Mouse (Mus musculus) liver, embryonic 15.5 days (tissue): ENCODE measurements at regions not wholly inside any gene's neighbourhood (a gene's known extent, or its start where the extent isn't known, plus 50 kb on each side); places are given as distances from the start of the nearest gene placed in this dataset.

ENCODE experiments used
- ATAC-seq: fragments of 200-750 bp; cut with Nextera tagmentation; 2 replicates; pipeline ENCODE4 v1.8.0; 2017; ENCODE audit warnings: moderate number of reproducible peaks, mild to moderate bottlenecking, moderate library complexity; ENCODE audit not compliant: insufficient read depth
- H3K27ac ChIP-seq: fragments of 300-500 bp; sonication (generic); replicated peaks from 2 replicates; pipeline ENCODE4 v1.5.1; 2015; ENCODE audit warnings: mild to moderate bottlenecking, inconsistent platforms
- H3K27me3 ChIP-seq: fragments of 300-500 bp; sonication (generic); 2 replicates; pipeline ENCODE4 v1.6.1; 2015; ENCODE audit warnings: mild to moderate bottlenecking, inconsistent platforms
- H3K36me3 ChIP-seq: fragments of 300-500 bp; sonication (generic); replicated peaks from 2 replicates; pipeline ENCODE4 v1.6.1; 2015; ENCODE audit warnings: moderate library complexity, mild to moderate bottlenecking, inconsistent platforms
- H3K4me1 ChIP-seq: fragments of 300-500 bp; sonication (generic); replicated peaks from 2 replicates; pipeline ENCODE4 v1.6.1; 2015; ENCODE audit warnings: inconsistent platforms
- H3K4me2 ChIP-seq: fragments of 300-500 bp; sonication (generic); 2 replicates; pipeline ENCODE4 v1.6.1; 2015; ENCODE audit warnings: moderate library complexity, mild to moderate bottlenecking, inconsistent platforms
- H3K4me3 ChIP-seq: fragments of 300-500 bp; sonication (generic); replicated peaks from 2 replicates; pipeline ENCODE4 v1.5.1; 2015; ENCODE audit warnings: mild to moderate bottlenecking, inconsistent platforms
- H3K9ac ChIP-seq: fragments of 300-500 bp; sonication (generic); 2 replicates; pipeline ENCODE4 v1.6.1; 2015; ENCODE audit warnings: moderate library complexity, mild to moderate bottlenecking, inconsistent platforms
- H3K9me3 ChIP-seq: fragments of 300-500 bp; sonication (generic); replicated peaks from 2 replicates; pipeline ENCODE4 v1.6.1; 2016; ENCODE audit warnings: inconsistent platforms
- WGBS: fragments of 180-500 bp; shearing (Covaris S2); methylation state at CpG from one replicate; pipeline ENCODE4 v1.1.7; 2015; ENCODE audit warnings: mixed read lengths; ENCODE audit not compliant: insufficient replicate concordance; 5-methylcytosine and 5-hydroxymethylcytosine counted together

DNA sequence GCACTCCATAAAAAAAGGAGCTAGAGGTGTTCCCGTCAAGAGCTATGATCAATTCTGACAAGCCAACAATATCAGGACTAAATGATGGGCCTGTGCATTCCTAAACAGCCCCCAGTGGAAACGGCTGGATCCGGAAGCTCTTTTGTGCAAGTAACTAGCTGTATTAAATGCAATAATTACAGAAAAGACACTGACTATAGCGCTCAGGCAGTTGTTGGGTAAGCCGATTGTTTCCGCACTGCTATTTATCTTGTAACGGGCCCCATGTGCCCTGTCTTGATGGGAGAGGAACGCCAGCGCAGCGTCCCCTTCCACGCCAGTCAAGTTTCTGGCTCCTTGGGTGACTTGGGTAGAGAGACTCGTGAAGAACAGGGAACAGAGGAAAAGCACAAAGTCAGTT, 142.4 kb upstream of the Sp8 start:
- WGBS = 44% methylated on average over 12 of the region's 12 CpGs
- no peak overlapping the region for H3K27ac ChIP-seq
- H3K36me3 ChIP-seq = no peaks in the 10 kb centered on the region
- no peak overlapping the region for H3K9ac ChIP-seq
- no peaks in the 10 kb centered on the region for H3K27me3 ChIP-seq
- no peak overlapping the region for H3K4me2 ChIP-seq
- H3K4me3 ChIP-seq = no peak overlapping the region
- ATAC-seq = no peak
- no peaks in the 10 kb centered on the region for H3K9me3 ChIP-seq
- no peaks in the 10 kb centered on the region for H3K4me1 ChIP-seq

DNA sequence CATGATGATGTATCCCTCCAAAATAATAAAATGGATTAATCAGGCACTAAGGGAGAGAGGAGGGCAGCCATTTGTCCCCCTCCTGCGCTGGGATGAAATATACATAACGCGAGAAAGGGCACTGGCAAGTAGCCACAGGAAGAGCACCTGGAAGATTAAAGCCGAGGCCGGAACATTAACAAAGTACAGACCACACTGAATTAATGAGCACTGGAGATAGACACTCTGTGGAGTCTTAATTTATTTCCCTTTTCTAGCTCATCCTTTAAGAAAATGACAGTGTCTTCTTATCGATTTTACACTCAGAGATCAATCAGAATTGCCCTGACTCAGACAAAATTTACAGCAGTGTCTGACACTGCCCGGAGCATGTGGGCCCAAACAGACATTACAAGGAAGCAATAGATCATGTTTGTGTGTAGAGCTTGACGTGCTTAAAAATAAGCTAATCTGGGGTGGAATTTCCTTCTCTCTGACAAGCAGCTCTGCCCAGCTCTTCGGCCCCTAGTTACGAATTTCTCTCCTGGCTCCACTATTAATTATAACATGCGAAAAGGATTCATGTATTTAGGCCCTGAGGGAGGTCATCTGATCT, 143.0 kb upstream of the Sp8 start:
- no peaks in the 10 kb centered on the region for H3K9me3 ChIP-seq
- WGBS = 30% methylated on average over 11 of the region's 11 CpGs

DNA sequence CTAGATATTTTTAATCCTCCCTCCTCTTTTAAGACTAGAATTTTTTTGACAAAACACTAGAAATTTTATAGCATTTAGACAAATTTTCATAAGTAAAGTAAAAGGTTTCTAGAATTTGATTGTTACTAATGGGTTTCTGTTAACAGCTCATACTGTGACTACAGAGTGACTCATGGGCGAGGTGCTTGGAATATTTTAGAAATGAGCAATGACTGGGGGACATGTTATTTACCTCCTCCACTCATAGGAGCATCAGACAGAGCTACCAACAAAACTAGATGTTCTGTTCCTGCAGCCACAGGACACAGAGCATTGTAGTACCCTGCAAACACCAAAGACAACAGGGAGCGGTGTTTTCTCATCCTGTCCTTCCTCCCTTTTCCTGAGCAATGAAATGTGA, 144.3 kb upstream of the Sp8 start:
- H3K27ac ChIP-seq = no peak overlapping the region
- no peaks in the 10 kb centered on the region for H3K4me1 ChIP-seq
- no peaks in the 10 kb centered on the region for H3K9me3 ChIP-seq
- no peak overlapping the region for H3K4me3 ChIP-seq
- H3K9ac ChIP-seq = no peak overlapping the region
- no peaks in the 10 kb centered on the region for H3K36me3 ChIP-seq
- H3K27me3 ChIP-seq = no peaks in the 10 kb centered on the region
- no peak for ATAC-seq
- H3K4me2 ChIP-seq = no peak overlapping the region
- 58% methylated on average over 2 of the region's 2 CpGs for WGBS

More for the DNA sequence above, 143.0 kb upstream of the Sp8 start:
- Histone ChIP-seq H3K36me3 (no peaks in the 10 kb centered on the region), H3K27ac (no peak overlapping the region), H3K27me3 (no peaks in the 10 kb centered on the region), H3K4me2 (no peak overlapping the region), H3K9ac (no peak overlapping the region), H3K4me1 (no peaks in the 10 kb centered on the region), H3K4me3 (no peak overlapping the region)
- ATAC-seq = no peak

- no peak overlapping the region for H3K4me2 ChIP-seq
- H3K4me1 ChIP-seq = no peaks in the 10 kb centered on the region
- no peak for ATAC-seq
- H3K27ac ChIP-seq = no peak overlapping the region
- H3K9ac ChIP-seq = no peak overlapping the region
- H3K9me3 ChIP-seq = no peaks in the 10 kb centered on the region
- no peaks in the 10 kb centered on the region for H3K27me3 ChIP-seq
- H3K36me3 ChIP-seq = no peaks in the 10 kb centered on the region
- H3K4me3 ChIP-seq = no peak overlapping the region
Measured at GRCm38 (mm10) chr12:118698110-118698509, 148.0 kb upstream of the Sp8 start.

DNA sequence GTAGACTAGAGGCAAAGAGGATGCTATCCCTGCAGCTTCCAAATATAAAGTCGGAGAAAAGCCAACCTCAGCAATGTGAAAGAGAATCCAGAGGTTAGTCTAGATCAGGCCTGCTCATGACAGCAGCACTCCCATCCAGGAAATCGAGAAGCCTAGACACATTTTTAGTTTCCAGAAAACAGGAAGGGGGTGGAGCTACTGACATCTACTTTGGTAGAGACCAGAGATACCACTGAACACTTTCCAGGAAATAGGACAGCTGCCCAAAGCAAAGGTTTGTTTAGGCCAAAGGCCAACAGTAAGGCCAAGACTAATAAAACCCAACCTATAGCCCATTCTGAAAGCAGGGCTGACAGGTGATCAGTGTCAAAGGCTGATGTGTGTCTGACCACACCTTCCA, 151.4 kb upstream of the Sp8 start:
- no peak for ATAC-seq
- Histone ChIP-seq H3K36me3 (no peaks in the 10 kb centered on the region), H3K27ac (no peak overlapping the region), H3K9ac (no peak overlapping the region), H3K27me3 (no peaks in the 10 kb centered on the region), H3K4me3 (no peak overlapping the region), H3K4me1 (no peaks in the 10 kb centered on the region), H3K9me3 (no peaks in the 10 kb centered on the region), H3K4me2 (no peak overlapping the region)
- 41% methylated on average over 2 of the region's 2 CpGs for WGBS

DNA sequence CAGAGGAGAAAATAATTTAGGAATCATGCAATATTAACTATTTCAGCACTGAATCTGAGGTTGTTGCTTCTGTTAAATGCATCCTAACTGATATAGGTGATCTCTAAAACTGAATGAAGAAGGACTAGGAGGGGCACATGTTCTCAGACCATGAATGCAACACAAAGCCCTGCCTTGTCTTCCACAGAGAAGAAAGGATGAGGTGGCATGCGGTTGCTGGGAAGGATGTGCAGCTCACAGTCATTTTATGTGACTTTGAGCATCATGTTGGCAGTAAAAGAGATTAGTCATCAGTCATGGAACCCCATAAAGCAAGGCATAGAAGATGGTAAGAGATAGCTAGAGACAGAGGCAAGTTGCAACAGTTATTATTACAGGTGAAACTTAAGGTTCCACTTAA, 163.2 kb upstream of the Sp8 start:
- Histone ChIP-seq H3K27me3 (no peaks in the 10 kb centered on the region), H3K27ac (no peak overlapping the region)
- WGBS = 40% methylated on average over 1 of the region's 1 CpGs

DNA sequence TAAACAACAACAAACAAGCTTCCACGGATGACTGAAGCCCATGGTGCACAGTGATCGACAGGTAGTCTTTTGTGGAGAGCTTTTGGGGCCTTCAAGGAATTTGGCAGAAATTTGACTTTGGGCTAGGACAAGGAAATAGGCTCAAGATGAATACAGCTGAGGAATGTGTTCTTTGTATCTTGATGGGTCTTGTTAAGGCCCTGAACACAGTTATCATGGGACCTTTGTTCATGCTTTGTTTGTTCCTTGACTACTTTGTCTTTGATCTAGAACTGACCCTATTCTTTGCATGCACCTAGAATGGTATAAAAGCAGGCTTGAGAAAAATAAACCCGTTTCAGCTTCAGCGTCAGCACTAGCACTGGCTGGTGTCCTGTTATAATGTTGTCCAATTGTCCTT, 168.1 kb upstream of the Sp8 start:
- Histone ChIP-seq H3K27me3 (no peaks in the 10 kb centered on the region), H3K27ac (no peak overlapping the region), H3K4me3 (no peak overlapping the region), H3K36me3 (no peaks in the 10 kb centered on the region), H3K9ac (no peak overlapping the region), H3K9me3 (no peaks in the 10 kb centered on the region), H3K4me2 (no peak overlapping the region), H3K4me1 (no peaks in the 10 kb centered on the region)
- 64% methylated on average over 4 of the region's 4 CpGs for WGBS
- ATAC-seq = no peak

More for the DNA sequence above, 163.2 kb upstream of the Sp8 start:
- Histone ChIP-seq H3K4me1 (no peaks in the 10 kb centered on the region), H3K4me3 (no peak overlapping the region), H3K4me2 (no peak overlapping the region), H3K9ac (no peak overlapping the region), H3K36me3 (no peaks in the 10 kb centered on the region), H3K9me3 (no peaks in the 10 kb centered on the region)
- ATAC-seq = no peak

DNA sequence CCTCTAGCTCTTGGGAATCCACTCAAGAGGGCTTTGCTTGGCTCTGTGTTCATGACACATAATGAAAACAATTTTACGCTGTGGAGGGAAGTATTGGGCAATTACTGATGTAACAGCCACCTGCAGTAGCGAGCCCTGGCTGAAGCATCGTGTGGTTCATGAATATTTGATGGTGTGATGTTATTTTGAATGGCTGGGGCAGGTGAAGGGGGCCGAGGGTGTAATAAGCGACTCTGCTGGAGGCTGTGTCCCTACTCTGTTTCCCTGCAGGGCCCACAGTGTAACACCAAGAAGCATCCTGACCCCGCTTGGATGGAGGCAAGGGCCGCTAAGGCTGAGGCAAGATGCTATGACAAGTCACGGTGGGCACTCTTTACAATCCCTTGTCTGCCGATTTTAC, 184.6 kb upstream of the Sp8 start:
- 28% methylated on average over 9 of the region's 9 CpGs for WGBS
- Histone ChIP-seq H3K4me2 (no peak overlapping the region), H3K4me1 (no peaks in the 10 kb centered on the region), H3K4me3 (no peak overlapping the region), H3K9ac (no peak overlapping the region), H3K27ac (no peak overlapping the region), H3K36me3 (no peaks in the 10 kb centered on the region), H3K9me3 (no peaks in the 10 kb centered on the region), H3K27me3 (peaks cover 4% of the 10 kb centered on the region)
- no peak for ATAC-seq

- no peak overlapping the region for H3K4me2 ChIP-seq
- no peak overlapping the region for H3K9ac ChIP-seq
- no peak overlapping the region for H3K27ac ChIP-seq
- no peaks in the 10 kb centered on the region for H3K4me1 ChIP-seq
- no peak overlapping the region for H3K4me3 ChIP-seq
- H3K9me3 ChIP-seq = no peaks in the 10 kb centered on the region
- H3K27me3 ChIP-seq = peaks cover 4% of the 10 kb centered on the region
- no peak for ATAC-seq
- 13% methylated on average over 5 of the region's 5 CpGs for WGBS
- H3K36me3 ChIP-seq = no peaks in the 10 kb centered on the region
Measured at GRCm38 (mm10) chr12:118661214-118661486, 185.0 kb upstream of the Sp8 start.

DNA sequence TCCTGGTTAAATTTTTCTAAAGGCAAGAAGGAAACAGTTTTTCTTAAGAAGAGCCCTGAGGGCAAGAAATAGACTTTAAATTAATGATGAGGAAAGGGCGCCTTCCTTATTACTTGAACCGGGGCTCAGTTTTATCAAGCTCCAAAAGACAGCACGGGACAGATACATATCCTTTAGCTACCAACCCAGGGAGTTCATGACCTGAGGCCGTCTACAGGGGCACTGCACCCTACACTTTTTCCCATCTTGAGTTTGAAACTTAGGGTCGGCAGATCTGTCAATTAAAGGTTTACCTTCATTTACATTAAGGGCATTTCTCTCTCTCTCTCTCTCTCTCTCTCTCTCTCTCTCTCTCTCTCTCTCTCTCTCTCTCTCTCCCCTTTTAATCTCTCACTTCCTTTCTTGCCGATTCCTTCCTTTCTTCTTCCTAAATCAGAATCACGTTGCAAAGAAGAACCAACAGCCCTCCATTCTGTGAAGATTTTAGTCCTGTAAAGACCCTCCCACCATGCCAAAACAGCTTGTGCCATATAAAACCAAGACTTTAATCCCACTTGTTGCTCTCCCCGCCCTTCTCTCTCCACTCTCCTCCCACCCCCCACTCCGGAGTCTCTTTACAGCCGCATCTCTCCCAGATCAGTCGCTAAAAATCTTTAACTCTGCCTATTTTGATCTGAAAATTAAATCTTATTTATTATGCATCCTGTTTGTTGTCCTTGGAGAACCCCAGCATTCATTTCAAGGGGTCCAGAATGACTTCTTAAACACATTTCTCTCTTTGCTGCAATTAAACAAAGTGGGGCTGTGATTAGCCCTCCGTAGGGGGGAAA, 185.5 kb upstream of the Sp8 start:
- Histone ChIP-seq H3K4me1 (no peaks in the 10 kb centered on the region), H3K27me3 (peaks cover 4% of the 10 kb centered on the region), H3K9me3 (no peaks in the 10 kb centered on the region), H3K36me3 (no peaks in the 10 kb centered on the region), H3K4me3 (no peak overlapping the region), H3K27ac (no peak overlapping the region), H3K4me2 (no peak overlapping the region), H3K9ac (no peak overlapping the region)
- WGBS = 11% methylated on average over 12 of the region's 12 CpGs
- no peak for ATAC-seq

GRCm38 (mm10) chr12:118659240-118660120, 186.6 kb upstream of the Sp8 start:
- Histone ChIP-seq H3K9ac (no peak overlapping the region), H3K27me3 (peaks cover 4% of the 10 kb centered on the region), H3K4me3 (no peak overlapping the region), H3K36me3 (no peaks in the 10 kb centered on the region), H3K27ac (no peak overlapping the region), H3K9me3 (no peaks in the 10 kb centered on the region), H3K4me2 (no peak overlapping the region), H3K4me1 (no peaks in the 10 kb centered on the region)
- no peak for ATAC-seq
- 53% methylated on average over 14 of the region's 14 CpGs for WGBS
